ENCODE assay signal across 14 mouse cellular contexts in the genomic region with DNA sequence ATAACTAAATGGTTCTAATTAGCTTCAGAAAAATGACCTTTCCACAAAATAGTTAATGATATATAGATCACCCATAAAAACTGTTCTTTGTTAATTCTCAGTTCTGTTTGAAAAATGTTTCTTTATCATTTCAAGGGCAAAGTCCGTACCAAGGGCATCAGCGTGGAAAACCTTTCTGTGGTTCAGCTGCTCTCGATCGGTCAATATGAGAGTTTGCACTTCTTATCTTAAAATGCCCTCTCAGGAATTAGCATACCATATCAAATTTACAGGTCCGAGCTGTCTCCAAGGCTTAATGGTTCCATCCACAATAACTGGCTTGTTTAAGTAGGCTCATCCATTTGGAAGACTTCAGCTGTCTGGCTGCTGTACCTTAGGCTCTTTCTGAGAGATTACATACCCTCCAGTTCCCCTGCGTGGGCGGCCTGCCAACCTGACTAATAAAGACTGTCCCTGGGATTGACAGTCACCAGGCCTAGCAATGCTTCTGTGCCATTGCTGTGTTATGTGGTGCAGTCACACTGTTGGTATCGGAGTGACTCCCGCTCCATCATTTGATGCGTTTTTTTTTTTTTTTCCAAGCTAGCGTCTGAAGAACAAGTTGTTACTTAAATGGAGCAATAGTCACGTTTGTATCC. TPM values are rescaled to one million over a fixed set of nuclear protein-coding genes. Genes with fewer than 3 reads are reported as not detected.
A peak's percentile ranks its signal among the peaks of the same experiment; 100 is the strongest.
DNase-seq lines count a peak whose midpoint lies in the region; ATAC-seq and TF ChIP-seq lines count a peak whose summit lies in the region.
"Had no signal": no experiment of that assay in that cellular context is flagged by ENCODE, and none has a peak within 500 bp of the region (broad histone marks: within the 10 kb centered on the region; RNA-seq: fewer than 3 reads in every experiment).

No protein-coding gene starts in this region.

- 79% methylated on average over 12 of the region's 12 CpGs for WGBS in neural tube, embryonic 14.5 days
- 74% methylated on average over 12 of the region's 12 CpGs for whole genome bisulfite sequencing in neural tube, embryonic 15.5 days
- WGBS in stomach, postnatal 0 days, result 60% methylated on average over 12 of the region's 12 CpGs

- H3K27me3 ChIP-seq in neural tube, embryonic 14.5 days (ENCODE audit: control insufficient read depth, insufficient read depth, low read length), result no peaks in the 10 kb centered on the region
- no peaks in the 10 kb centered on the region for H3K27me3 ChIP-seq in neural tube, embryonic 15.5 days (replicated peaks)
- no peaks in the 10 kb centered on the region for H3K27me3 ChIP-seq in stomach, postnatal 0 days (ENCODE audit: control insufficient read depth, insufficient read depth, low read length)
- H3K27me3 ChIP-seq: embryonic facial prominence, embryonic 15.5 days; liver, embryonic 13.5 days had no signal

- intact Hi-C loops in heart, postnatal 10 days (cut with DNase I), result no loop called here
- intact Hi-C loops in heart, postnatal 36 days (cut with DNase I), result no loop called here

- H3K9ac ChIP-seq in neural tube, embryonic 14.5 days (replicated peaks; ENCODE audit: low read depth, low read length), result no peak overlapping the region
- H3K9ac ChIP-seq in neural tube, embryonic 15.5 days (replicated peaks), result no peak overlapping the region
- no peak overlapping the region for H3K9ac ChIP-seq in stomach, postnatal 0 days (ENCODE audit: low read length)
- H3K9ac ChIP-seq: embryonic facial prominence, embryonic 15.5 days; liver, embryonic 13.5 days had no signal

- TF ChIP-seq CTCF in stomach, postnatal 0 days (IDR thresholded peaks at IDR 0.05; ENCODE audit: low read depth), result no peak

- peak; percentile 54; the same call in 1 of the 2 replicates for ATAC-seq in neural tube, embryonic 14.5 days (ENCODE audit: low read depth)
- no peak for ATAC-seq in neural tube, embryonic 15.5 days (ENCODE audit: low FRiP score)
- 0 out of 2 replicates have a peak, but pooled peaks have one; percentile 38 for ATAC-seq in stomach, postnatal 0 days (ENCODE audit: low FRiP score, low TSS enrichment)

- H3K4me1 ChIP-seq in neural tube, embryonic 14.5 days (ENCODE audit: control insufficient read depth, insufficient read depth, low read length), result no peaks in the 10 kb centered on the region
- no peaks in the 10 kb centered on the region for H3K4me1 ChIP-seq in neural tube, embryonic 15.5 days
- H3K4me1 ChIP-seq in stomach, postnatal 0 days (replicated peaks; ENCODE audit: control insufficient read depth, insufficient read depth), result no peaks in the 10 kb centered on the region
- H3K4me1 ChIP-seq: embryonic facial prominence, embryonic 15.5 days; liver, embryonic 13.5 days had no signal

- no peak for TF ChIP-seq EP300 in stomach, postnatal 0 days (optimal IDR thresholded peaks at IDR 0.05)

- no peak overlapping the region for H3K4me3 ChIP-seq in neural tube, embryonic 14.5 days (ENCODE audit: low read depth, low read length)
- H3K4me3 ChIP-seq in neural tube, embryonic 15.5 days (replicated peaks), result no peak overlapping the region
- no peak overlapping the region for H3K4me3 ChIP-seq in stomach, postnatal 0 days (ENCODE audit: low read depth, low read length)
- H3K4me3 ChIP-seq: embryonic facial prominence, embryonic 15.5 days; liver, embryonic 13.5 days had no signal

- no peak overlapping the region for H3K4me2 ChIP-seq in neural tube, embryonic 14.5 days (ENCODE audit: low read depth, low read length)
- no peak overlapping the region for H3K4me2 ChIP-seq in neural tube, embryonic 15.5 days
- no peak overlapping the region for H3K4me2 ChIP-seq in stomach, postnatal 0 days (replicated peaks; ENCODE audit: low read depth)
- H3K4me2 ChIP-seq: embryonic facial prominence, embryonic 15.5 days; liver, embryonic 13.5 days had no signal

- DNase-seq in cerebellum, postnatal 10 days, result peak; percentile 79 to 85
- DNase-seq in cerebellum, postnatal 36 days, result no peak
- DNase-seq in heart, postnatal 10 days, result peak; percentile 41 to 49
- DNase-seq in heart, postnatal 36 days, result no peak
- peak; percentile 41 for DNase-seq in stomach, postnatal 0 days (ENCODE audit: low spot score)
- DNase-seq in embryo, embryonic 11 days, result no peak
- DNase-seq: cerebellum, postnatal 25 days; liver, embryonic 13.5 days; spleen, adult 18-20 months; thymus, postnatal 14 days had no signal

- no peaks in the 10 kb centered on the region for H3K9me3 ChIP-seq in neural tube, embryonic 14.5 days (ENCODE audit: control insufficient read depth, low read length)
- H3K9me3 ChIP-seq in neural tube, embryonic 15.5 days (replicated peaks), result no peaks in the 10 kb centered on the region
- no peaks in the 10 kb centered on the region for H3K9me3 ChIP-seq in stomach, postnatal 0 days (ENCODE audit: control insufficient read depth, low read length)
- H3K9me3 ChIP-seq: embryonic facial prominence, embryonic 15.5 days; liver, embryonic 13.5 days had no signal

- H3K36me3 ChIP-seq in neural tube, embryonic 14.5 days (ENCODE audit: control insufficient read depth, insufficient read depth, low read length), result no peaks in the 10 kb centered on the region
- no peaks in the 10 kb centered on the region for H3K36me3 ChIP-seq in neural tube, embryonic 15.5 days
- H3K36me3 ChIP-seq in stomach, postnatal 0 days (ENCODE audit: control insufficient read depth, insufficient read depth, low read length), result no peaks in the 10 kb centered on the region
- H3K36me3 ChIP-seq: embryonic facial prominence, embryonic 15.5 days; liver, embryonic 13.5 days had no signal

- H3K27ac ChIP-seq in neural tube, embryonic 14.5 days (ENCODE audit: low read depth, low read length), result no peak overlapping the region
- no peak overlapping the region for H3K27ac ChIP-seq in neural tube, embryonic 15.5 days (replicated peaks)
- H3K27ac ChIP-seq in stomach, postnatal 0 days (replicated peaks), result no peak overlapping the region
- H3K27ac ChIP-seq: embryonic facial prominence, embryonic 15.5 days; liver, embryonic 13.5 days; macrophage had no signal

RNA-seq across cellular contexts. Expression of a gene that starts 17.8 kb away (rescaled TPM):
- total RNA-seq in heart, postnatal 10 days (2021), result 10 to 100 TPM; 71.4 to 75.3 TPM
- 10 to 100 TPM; 26.0 to 34.9 TPM for total RNA-seq in heart, postnatal 36 days (2021)
- 129 and 147 TPM in 2 replicates for polyA plus RNA-seq in neural tube, embryonic 14.5 days (2014; fragmentation: Nextera tagmentation; extraction: Ambion mirVana)
- 104 and 125 TPM in 2 replicates for polyA plus RNA-seq in neural tube, embryonic 15.5 days (2015; fragmentation: Nextera tagmentation; extraction: Ambion mirVana)
- polyA plus RNA-seq in stomach, postnatal 0 days (2015; fragmentation: Nextera tagmentation; extraction: Ambion mirVana), result 41.5 and 47.6 TPM in 2 replicates

RNA-seq across cellular contexts. Expression of a gene that starts 55.7 kb away (rescaled TPM):
- not detected for total RNA-seq in heart, postnatal 10 days (2021)
- total RNA-seq in heart, postnatal 36 days (2021), result under 1 TPM in 1 of 2 experiments, not detected in 1; 0.24 TPM
- not detected in 2 replicates for polyA plus RNA-seq in neural tube, embryonic 14.5 days (2014; fragmentation: Nextera tagmentation; extraction: Ambion mirVana)
- 0.17 TPM in 1 of 2 replicates, not detected in the other for polyA plus RNA-seq in neural tube, embryonic 15.5 days (2015; fragmentation: Nextera tagmentation; extraction: Ambion mirVana)
- 0.06 and 0.07 TPM in 2 replicates for polyA plus RNA-seq in stomach, postnatal 0 days (2015; fragmentation: Nextera tagmentation; extraction: Ambion mirVana)

Comparison
In these comparisons a context has a peak if more than half of its experiments do, and no peak if none do; other contexts are left out.
1. DNase-seq: peak in cerebellum, postnatal 10 days (2 of 2), heart, postnatal 10 days (2 of 2) and stomach, postnatal 0 days (single experiment); none in cerebellum, postnatal 36 days (0 of 2), heart, postnatal 36 days (0 of 2) and embryo, embryonic 11 days (single experiment).